Mouse (Mus musculus) heart, embryonic 13.5 days (tissue): ENCODE data around the gene Desi1. TPM values are rescaled to one million over a fixed set of nuclear protein-coding genes. Genes with fewer than 3 reads are reported as not detected.
A peak's percentile ranks its signal among the peaks of the same experiment; 100 is the strongest.

Experiments used
- ATAC-seq: fragments of 200-750 bp; cut with Nextera tagmentation; 2 replicates; pipeline ENCODE4 v1.8.0; 2017; ENCODE audit warnings: moderate TSS enrichment; ENCODE audit not compliant: insufficient number of reproducible peaks, low FRiP score, low TSS enrichment; ENCODE audit errors: extremely low read depth
- H3K27ac ChIP-seq: fragments of 300-500 bp; sonication (generic); replicated peaks from 2 replicates; pipeline ENCODE4 v1.5.1; 2015; ENCODE audit warnings: moderate library complexity, mild to moderate bottlenecking, inconsistent platforms
- H3K27me3 ChIP-seq: fragments of 300-500 bp; sonication (generic); replicated peaks from 2 replicates; pipeline ENCODE4 v1.6.1; 2015; ENCODE audit warnings: mild to moderate bottlenecking, inconsistent platforms
- H3K36me3 ChIP-seq: fragments of 300-500 bp; sonication (generic); 2 replicates; pipeline ENCODE4 v1.6.1; 2015; ENCODE audit warnings: mild to moderate bottlenecking, inconsistent platforms
- H3K4me1 ChIP-seq: fragments of 300-500 bp; sonication (generic); 2 replicates; pipeline ENCODE4 v1.6.1; 2015; ENCODE audit warnings: inconsistent platforms
- H3K4me2 ChIP-seq: fragments of 300-500 bp; sonication (generic); 2 replicates; pipeline ENCODE4 v1.6.1; 2015; ENCODE audit warnings: inconsistent platforms, mild to moderate bottlenecking, moderate library complexity
- H3K4me3 ChIP-seq: fragments of 300-500 bp; sonication (generic); 2 replicates; pipeline ENCODE4 v1.5.1; 2015; ENCODE audit warnings: moderate library complexity, mild to moderate bottlenecking, inconsistent platforms
- H3K9ac ChIP-seq: fragments of 300-500 bp; sonication (generic); 2 replicates; pipeline ENCODE4 v1.6.1; 2015; ENCODE audit warnings: inconsistent platforms, mild to moderate bottlenecking, moderate library complexity
- H3K9me3 ChIP-seq: fragments of 300-500 bp; sonication (generic); 2 replicates; pipeline ENCODE4 v1.6.1; 2016; ENCODE audit warnings: inconsistent platforms
- whole genome bisulfite sequencing: fragments of 180-500 bp; shearing (Covaris S2); methylation state at CpG from one replicate; pipeline ENCODE4 v1.1.7; 2015; ENCODE audit warnings: mixed read lengths; 5-methylcytosine and 5-hydroxymethylcytosine counted together
- polyA plus RNA-seq: library from polyadenylated mRNA; unstranded; fragments of >200 nt; fragmentation: Nextera tagmentation; extraction: Ambion mirVana; gene quantifications from 2 replicates; pipeline ENCODE4 v1.2.1, GENCODE M21; 2015

Desi1 gene
- polyA plus RNA-seq, 1 experiment from 2014 or later = 19.1 TPM

DNA sequence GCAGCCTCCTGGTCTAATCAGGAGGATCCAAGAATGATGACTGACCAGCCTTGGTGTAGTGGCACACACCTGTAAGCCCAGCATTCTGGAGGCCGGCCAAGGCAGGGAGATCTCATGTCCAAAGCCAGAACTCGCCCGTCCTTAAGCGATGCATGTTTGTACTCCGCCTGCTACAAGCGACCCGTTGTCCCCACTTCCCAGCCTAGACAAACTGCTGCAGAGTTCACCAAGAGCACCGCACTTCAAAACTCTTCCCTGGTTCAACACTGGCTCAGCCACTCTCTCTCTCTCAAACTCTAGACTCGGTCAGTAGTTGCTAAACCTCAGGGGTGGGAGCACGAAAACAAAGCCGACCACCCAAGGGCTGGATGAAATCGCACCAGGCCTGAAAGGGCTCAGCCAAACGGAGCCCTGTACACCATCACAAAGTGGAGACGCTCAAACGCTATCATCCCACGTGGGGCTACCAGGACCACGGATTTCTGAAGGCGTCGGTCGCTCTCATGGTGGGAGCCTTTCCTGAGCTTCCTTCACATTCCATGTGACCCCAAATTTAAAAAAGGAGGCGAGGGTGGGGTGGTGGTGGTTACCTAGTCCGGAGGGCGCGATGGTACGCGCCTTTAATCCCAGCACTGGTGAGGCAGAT, 12.7 kb upstream of the Desi1 start:
- whole genome bisulfite sequencing = 3% methylated on average over 26 of the region's 26 CpGs
- peak overlapping the region; percentile 100 for H3K4me3 ChIP-seq
- no peak for ATAC-seq

DNA sequence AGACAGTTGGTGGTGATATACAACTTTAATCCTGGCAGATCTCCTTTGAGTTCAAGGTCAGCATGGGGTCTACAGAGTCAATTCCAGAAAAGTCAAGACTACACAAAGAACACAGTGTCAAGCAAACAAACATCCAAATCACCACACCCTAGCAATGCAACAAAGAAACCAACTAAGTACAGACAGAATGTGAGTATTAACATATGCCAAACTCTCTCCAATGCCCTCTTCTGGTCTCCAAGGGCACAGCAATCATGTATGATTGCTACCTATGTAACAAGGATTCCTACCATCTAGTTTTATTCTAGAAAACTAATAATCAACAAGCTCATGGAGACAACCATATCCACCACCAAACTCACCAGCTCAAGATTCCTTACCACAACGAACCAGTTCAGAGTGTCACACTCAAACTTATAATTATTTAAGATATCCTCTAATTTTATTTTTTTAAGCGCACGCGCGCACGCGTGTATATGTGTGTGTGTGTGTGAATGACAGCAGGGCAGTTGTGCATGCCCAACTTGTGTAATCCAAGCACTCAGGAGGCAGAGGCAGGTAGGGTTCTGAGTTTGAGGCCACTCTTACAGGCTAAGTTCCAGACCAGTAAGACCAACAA, 10.6 kb upstream of the Desi1 start:
- Histone ChIP-seq H3K36me3 (peaks cover 33% of the 10 kb centered on the region), H3K9me3 (no peaks in the 10 kb centered on the region), H3K4me3 (no peak overlapping the region), H3K4me2 (no peak overlapping the region), H3K9ac (no peak overlapping the region), H3K4me1 (peaks cover 20% of the 10 kb centered on the region), H3K27me3 (peaks cover 12% of the 10 kb centered on the region), H3K27ac (no peak overlapping the region)
- ATAC-seq = no peak
- WGBS = 94% methylated on average over 7 of the region's 7 CpGs

More for the DNA sequence above, 12.7 kb upstream of the Desi1 start:
- H3K9me3 ChIP-seq = no peaks in the 10 kb centered on the region
- peak overlapping the region; percentile 95 for H3K4me2 ChIP-seq
- H3K27me3 ChIP-seq = peaks cover 24% of the 10 kb centered on the region
- peaks cover 20% of the 10 kb centered on the region for H3K4me1 ChIP-seq
- H3K36me3 ChIP-seq = peaks cover 17% of the 10 kb centered on the region
- peak overlapping the region; percentile 93 for H3K27ac ChIP-seq
- H3K9ac ChIP-seq = peak overlapping the region; percentile 97

DNA sequence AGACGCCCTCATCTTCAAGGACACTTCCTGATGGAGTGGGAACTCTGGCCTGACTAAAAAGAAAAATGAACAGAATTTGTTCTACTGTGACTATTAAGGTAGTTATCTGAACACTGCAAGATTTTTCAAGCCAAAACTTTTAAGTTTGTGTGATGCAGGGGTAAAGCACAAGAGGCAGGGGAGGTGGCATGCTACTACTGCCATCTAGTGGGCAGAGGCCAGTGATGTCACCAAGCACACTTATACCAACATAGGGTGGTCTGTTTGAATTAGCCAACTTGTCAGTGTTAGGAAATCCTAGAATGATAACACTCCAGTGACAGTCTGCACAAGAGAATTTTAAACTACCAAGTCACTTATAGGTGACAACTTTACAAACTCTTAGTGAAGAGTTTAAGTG, 7.0 kb upstream of the Desi1 start:
- 100% methylated on average over 1 of the region's 1 CpGs for WGBS
- no peaks in the 10 kb centered on the region for H3K9me3 ChIP-seq
- H3K4me2 ChIP-seq = no peak overlapping the region
- H3K36me3 ChIP-seq = peaks cover 68% of the 10 kb centered on the region
- no peak overlapping the region for H3K27ac ChIP-seq
- no peak overlapping the region for H3K9ac ChIP-seq
- H3K4me1 ChIP-seq = peaks cover 11% of the 10 kb centered on the region
- no peaks in the 10 kb centered on the region for H3K27me3 ChIP-seq
- no peak overlapping the region for H3K4me3 ChIP-seq
- no peak for ATAC-seq

DNA sequence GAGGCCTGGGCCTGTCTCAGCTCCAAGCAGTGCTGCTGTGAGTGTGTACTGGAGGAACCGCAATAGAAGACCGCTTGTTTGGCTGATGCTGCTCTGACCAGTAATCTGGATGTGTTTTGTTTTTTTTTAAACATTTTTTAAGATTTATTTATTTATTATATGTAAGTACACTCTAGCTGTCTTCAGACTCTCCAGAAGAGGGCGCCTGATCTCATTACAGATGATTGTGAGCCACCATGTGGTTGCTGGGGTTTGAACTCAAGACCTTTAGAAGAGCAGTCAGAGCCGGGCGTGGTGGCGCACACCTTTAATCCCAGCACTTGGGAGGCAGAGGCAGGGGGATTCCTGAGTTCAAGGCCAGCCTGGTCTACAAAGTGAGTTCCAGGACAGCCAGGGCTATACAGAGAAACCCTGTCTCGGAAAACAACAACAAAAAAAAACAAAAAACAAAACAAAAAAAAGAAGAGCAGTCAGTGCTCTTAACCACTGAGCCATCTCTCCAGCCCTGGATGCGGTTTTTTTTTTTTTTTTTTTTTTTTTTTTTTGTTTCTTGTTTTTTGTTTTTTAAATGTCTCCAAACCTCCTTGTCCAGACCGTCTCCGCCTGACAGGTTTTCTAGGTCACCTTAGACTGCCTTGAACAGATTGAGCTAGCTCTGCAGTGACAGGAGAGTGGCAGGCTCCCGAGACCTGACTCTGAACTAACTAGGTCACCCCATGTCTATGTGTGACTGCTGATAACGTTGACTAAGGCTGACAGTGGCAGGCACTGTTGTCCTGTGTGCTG, 2.4 kb upstream of the Desi1 start:
- Histone ChIP-seq H3K4me2 (no peak overlapping the region), H3K9me3 (no peaks in the 10 kb centered on the region), H3K4me3 (no peak overlapping the region), H3K9ac (no peak overlapping the region), H3K27ac (no peak overlapping the region), H3K36me3 (peaks cover 88% of the 10 kb centered on the region), H3K27me3 (no peaks in the 10 kb centered on the region), H3K4me1 (no peaks in the 10 kb centered on the region)
- no peak for ATAC-seq
- WGBS = 76% methylated on average over 12 of the region's 12 CpGs

DNA sequence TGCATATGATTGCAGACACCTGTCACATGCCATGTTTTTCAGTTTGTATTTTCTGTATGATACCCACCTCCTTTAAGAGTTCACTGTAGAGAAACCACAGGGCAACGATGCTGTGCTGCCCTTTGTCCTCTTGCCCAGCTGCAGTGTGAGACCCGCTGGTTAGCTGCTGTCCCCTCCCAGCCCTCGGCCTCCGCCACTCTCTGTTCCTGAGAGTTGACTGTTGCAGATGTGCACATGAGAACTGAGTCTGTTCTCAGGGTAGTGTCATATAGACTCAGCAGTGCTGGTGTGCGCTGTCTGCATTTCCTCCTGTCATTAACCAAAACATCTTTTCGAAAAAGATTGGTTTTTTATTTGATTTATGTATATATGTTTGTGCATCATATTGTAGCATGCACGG, 1.3 kb downstream of the Desi1 start:
- H3K9me3 ChIP-seq = no peaks in the 10 kb centered on the region
- H3K4me3 ChIP-seq = no peak overlapping the region
- 85% methylated on average over 7 of the region's 7 CpGs for WGBS
- H3K4me1 ChIP-seq = no peaks in the 10 kb centered on the region
- no peak overlapping the region for H3K9ac ChIP-seq
- no peak overlapping the region for H3K4me2 ChIP-seq
- H3K27me3 ChIP-seq = no peaks in the 10 kb centered on the region
- ATAC-seq = no peak
- H3K27ac ChIP-seq = no peak overlapping the region
- peaks cover 91% of the 10 kb centered on the region for H3K36me3 ChIP-seq

DNA sequence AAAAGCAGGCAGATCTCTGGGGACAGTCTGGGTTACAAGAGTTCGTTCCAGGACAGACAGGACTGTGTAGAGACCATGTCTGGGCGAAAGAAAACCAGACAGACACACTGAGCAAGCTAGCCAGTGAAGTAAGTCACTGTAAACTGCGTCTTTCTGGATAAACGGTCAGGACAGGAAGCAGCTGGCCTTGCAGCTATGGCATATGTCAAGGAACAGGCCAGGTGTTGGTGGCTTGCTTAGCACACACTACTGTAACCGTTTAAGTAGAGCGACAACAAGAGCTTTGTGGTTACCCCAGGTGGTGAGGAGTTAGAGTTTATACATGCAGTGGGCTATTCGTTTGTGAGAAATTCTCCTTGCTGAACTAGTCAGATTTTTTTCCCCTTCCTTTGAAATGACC, 5.9 kb downstream of the Desi1 start:
- no peak overlapping the region for H3K27ac ChIP-seq
- H3K9ac ChIP-seq = no peak overlapping the region
- no peaks in the 10 kb centered on the region for H3K9me3 ChIP-seq
- no peak overlapping the region for H3K4me3 ChIP-seq
- no peaks in the 10 kb centered on the region for H3K27me3 ChIP-seq
- H3K36me3 ChIP-seq = peaks cover 98% of the 10 kb centered on the region
- H3K4me2 ChIP-seq = no peak overlapping the region
- WGBS = 88% methylated on average over 7 of the region's 7 CpGs
- H3K4me1 ChIP-seq = 0 out of 2 replicates have a peak, but pooled peaks cover under 1% of the 10 kb centered on the region
- ATAC-seq = no peak

DNA sequence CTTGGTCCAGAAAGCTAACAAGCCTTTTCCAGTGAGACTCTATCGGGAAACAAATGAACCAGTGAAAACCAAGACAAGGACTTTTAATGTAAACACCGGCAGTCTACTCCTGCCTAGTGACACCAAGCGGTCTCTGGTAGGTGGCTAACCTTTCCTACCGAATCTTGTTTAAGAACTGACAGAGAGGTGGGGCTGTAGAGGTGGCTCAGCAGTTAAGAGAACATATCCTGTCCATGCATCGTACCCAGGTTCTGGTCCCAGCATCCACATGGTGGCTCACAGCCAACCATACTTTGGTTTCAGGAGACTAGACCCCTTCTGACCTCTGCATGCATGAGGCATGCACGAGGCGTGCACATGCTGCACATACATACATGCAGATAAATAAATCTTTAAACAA, 6.4 kb downstream of the Desi1 start:
- 0 out of 2 replicates have a peak, but pooled peaks cover 3% of the 10 kb centered on the region for H3K4me1 ChIP-seq
- peaks cover 100% of the 10 kb centered on the region for H3K36me3 ChIP-seq
- ATAC-seq = no peak
- no peaks in the 10 kb centered on the region for H3K27me3 ChIP-seq
- H3K4me2 ChIP-seq = no peak overlapping the region
- H3K9ac ChIP-seq = no peak overlapping the region
- H3K4me3 ChIP-seq = no peak overlapping the region
- 88% methylated on average over 7 of the region's 7 CpGs for WGBS
- H3K27ac ChIP-seq = no peak overlapping the region
- no peaks in the 10 kb centered on the region for H3K9me3 ChIP-seq

DNA sequence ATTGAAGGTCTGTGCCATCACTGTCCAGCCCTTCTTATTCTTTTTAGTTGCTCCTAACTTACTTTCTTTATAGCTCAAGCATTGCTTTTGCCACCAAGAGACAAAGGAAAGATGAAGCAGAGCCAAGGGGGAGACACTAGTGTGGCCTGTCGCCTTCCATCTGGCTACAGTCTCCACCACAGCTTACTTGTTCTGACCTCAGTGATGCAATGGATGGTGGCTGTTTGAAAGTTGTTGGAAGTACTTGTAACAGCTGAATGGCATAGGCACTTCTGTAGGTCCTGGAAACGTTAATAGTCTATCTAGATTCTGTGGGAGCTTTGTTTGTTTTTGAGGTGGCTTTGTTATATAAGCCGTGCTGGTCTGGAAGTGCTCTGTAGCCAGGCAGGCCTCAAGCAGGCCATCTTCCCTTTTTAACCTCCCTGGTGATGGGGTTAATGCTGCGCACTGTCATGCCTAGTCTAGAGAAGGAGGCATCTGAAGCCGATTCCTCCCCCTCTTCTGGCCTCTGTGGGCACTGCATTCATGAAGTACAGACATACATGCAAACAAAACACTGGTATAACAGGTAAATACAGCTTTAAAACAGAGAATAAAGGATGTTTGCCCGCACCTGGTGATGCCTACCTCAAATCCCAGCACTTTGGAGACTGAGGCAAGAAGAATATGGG, 9.6 kb downstream of the Desi1 start:
- no peak overlapping the region for H3K4me3 ChIP-seq
- peaks cover 97% of the 10 kb centered on the region for H3K36me3 ChIP-seq
- H3K27ac ChIP-seq = no peak overlapping the region
- no peaks in the 10 kb centered on the region for H3K27me3 ChIP-seq
- no peak overlapping the region for H3K4me2 ChIP-seq
- WGBS = 87% methylated on average over 6 of the region's 6 CpGs
- no peaks in the 10 kb centered on the region for H3K9me3 ChIP-seq
- H3K9ac ChIP-seq = no peak overlapping the region
- ATAC-seq = no peak
- peaks cover 7% of the 10 kb centered on the region for H3K4me1 ChIP-seq

DNA sequence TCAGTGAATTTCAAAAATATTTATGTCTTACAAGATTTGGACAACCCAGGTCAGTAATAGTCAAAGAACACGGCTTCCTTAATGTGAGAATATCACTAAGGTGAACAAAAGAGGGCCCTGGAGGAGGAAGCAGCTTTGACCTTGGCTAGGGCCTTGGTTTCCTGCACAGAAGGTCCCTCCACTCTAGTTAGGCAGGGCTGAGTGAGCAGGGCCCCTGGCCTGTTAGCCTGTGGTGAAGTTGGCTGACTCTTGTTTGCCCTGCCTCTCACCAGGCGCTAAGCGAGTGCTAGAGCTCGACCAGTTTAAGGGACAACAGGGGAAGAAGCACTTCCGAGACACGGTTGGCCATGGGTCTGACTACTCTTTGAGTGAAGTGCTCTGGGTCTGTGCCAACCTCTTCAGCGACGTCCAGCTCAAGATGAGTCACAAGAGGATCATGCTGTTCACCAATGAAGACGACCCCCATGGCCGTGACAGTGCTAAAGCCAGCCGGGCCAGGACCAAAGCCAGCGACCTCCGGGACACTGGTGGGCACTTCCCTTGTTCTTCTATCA, 11.1 kb downstream of the Desi1 start:
- Histone ChIP-seq H3K4me1 (peaks cover 12% of the 10 kb centered on the region), H3K36me3 (peaks cover 86% of the 10 kb centered on the region), H3K27me3 (no peaks in the 10 kb centered on the region), H3K9ac (no peak overlapping the region; the same call in 1 of the 2 replicates), H3K9me3 (no peaks in the 10 kb centered on the region), H3K4me2 (no peak overlapping the region), H3K4me3 (no peak overlapping the region), H3K27ac (0 out of 2 replicates have a peak overlapping the region, but pooled peaks have one; percentile 9)
- WGBS = 70% methylated on average over 13 of the region's 13 CpGs
- ATAC-seq = no peak

DNA sequence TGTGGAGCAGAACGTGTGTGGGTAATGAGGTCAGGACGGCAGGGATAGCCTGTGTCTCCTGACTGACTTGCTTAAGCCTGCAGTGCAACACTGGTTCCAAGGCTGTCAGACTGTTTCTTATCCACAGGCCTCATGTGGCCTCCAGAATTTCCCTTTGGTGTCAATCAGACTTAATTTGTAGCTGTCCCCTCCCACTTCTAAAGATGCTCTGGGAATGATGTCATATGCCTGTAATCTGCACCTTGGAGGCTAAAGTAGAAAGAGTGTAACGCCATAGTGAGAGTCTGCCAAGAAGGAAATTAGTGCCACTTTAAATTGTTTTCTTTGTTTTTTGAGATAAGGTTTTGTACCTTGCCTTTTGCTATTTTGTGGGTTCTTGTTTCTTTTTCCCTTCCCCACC, 14.4 kb downstream of the Desi1 start:
- H3K36me3 ChIP-seq = peaks cover 52% of the 10 kb centered on the region
- H3K27me3 ChIP-seq = no peaks in the 10 kb centered on the region
- H3K4me3 ChIP-seq = no peak overlapping the region
- no peaks in the 10 kb centered on the region for H3K9me3 ChIP-seq
- no peak overlapping the region for H3K4me2 ChIP-seq
- peak overlapping the region; percentile 73 for H3K27ac ChIP-seq
- no peak overlapping the region for H3K9ac ChIP-seq
- 48% methylated on average over 3 of the region's 3 CpGs for WGBS
- peaks cover 32% of the 10 kb centered on the region for H3K4me1 ChIP-seq
- ATAC-seq = no peak

DNA sequence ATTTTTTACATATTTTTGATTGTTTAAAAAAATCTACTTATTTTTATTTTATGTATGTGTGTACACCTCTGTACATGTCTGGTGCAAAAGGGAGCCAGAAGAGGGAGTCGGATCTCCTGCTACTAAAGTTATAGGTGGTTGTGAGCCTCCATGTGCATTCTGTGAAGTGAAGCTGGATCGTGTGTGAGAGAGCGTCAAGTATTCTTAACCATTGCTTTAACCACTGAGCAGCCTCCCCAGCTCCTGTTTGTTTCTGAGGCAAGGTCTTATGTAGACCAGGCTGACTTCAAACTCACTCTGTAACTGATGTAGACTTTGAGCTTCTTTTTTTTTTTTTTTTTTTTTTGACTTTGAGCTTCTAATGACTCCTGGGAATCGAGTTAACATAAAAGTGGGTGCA, 16.2 kb downstream of the Desi1 start:
- Histone ChIP-seq H3K36me3 (peaks cover 34% of the 10 kb centered on the region), H3K9me3 (no peaks in the 10 kb centered on the region), H3K4me1 (peaks cover 30% of the 10 kb centered on the region), H3K4me3 (no peak overlapping the region), H3K9ac (peak overlapping the region; percentile 44; the same call in 1 of the 2 replicates), H3K4me2 (peak overlapping the region; percentile 31; the same call in 1 of the 2 replicates), H3K27ac (no peak overlapping the region), H3K27me3 (no peaks in the 10 kb centered on the region)
- 72% methylated on average over 4 of the region's 4 CpGs for WGBS
- ATAC-seq = no peak
